Mouse (Mus musculus) adrenal gland, adult 2 months (tissue): ENCODE data around the gene Zfp809. TPM values are rescaled to one million over a fixed set of nuclear protein-coding genes. Genes with fewer than 3 reads are reported as not detected.
A peak's percentile ranks its signal among the peaks of the same experiment; 100 is the strongest.
"Not testable (repeated sequence)": the region's sequence is repeated elsewhere in the genome, so short reads cannot be mapped to it uniquely, and the experiment has no call there.

Experiments
- DNase-seq: peaks from one replicate; pipeline ENCODE4 v3.0.0; 2021
- long read RNA-seq: library from polyadenylated mRNA; stranded (forward); transcript quantifications from one replicate; pipeline ENCODE4 v2.0.0, GENCODE M21; 2021
- polyA plus RNA-seq: library from polyadenylated mRNA; depleted of rRNA; stranded (reverse); fragments of >200 nt; gene quantifications from 2 replicates; pipeline ENCODE4 v1.2.3, GENCODE M21; 2012; rRNA removed
- total RNA-seq, 2 experiments: library from RNA; stranded (reverse); gene quantifications; 2 replicates each; pipeline ENCODE4 v1.2.3; 2021

Gene Zfp809
- total RNA-seq (10 to 100 TPM; 31.8 to 52.5 TPM), polyA plus RNA-seq (11.9 and 26.1 TPM in 2 replicates)
- long read RNA-seq, partial matches to known transcripts = 0 of 3 reads
- long read RNA-seq, other reads (novel, unspliced or antisense) = 2 of 3 reads

DNA sequence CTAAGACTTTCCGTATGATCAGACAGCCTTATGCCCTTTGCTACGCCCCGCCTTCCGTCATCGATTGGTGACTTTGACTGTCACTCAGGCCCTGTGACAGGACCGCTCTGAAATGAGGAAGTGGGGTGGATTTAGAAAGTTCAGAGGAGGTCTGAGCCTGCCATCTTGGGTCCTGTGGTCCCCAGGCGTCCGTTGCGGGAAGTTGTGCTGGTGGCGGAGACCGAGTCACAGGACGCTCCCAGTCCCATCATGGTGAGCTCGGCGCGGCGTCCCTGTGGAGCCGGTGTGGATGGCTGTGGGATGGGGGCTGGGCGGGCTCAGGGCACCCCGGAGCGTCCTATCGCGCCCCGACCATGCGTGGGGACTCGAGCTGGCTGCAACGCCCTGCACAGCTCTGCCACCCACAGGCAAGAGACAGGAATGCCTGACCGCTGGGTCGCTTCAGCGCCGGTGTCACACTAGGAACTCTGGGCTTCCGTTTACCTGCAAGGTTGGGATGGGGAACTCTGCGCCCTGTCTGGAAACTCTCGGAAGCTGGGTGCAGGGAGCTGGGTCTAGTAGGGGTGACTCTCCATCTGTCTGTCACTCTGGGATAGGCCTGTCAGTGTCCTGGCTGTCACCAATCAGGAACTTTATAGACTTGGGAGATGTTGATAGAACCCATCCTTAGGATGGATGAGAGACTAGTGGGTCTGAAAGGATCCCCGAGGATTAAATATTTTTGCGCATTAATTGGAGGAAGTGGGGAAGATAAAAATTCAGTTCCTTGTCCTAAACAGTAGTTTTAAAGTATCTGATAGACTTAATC lies at the start of gene Zfp809:
Gene Zfp809 (plus strand): TSS at position 134 of the 808 bp plus-strand sequence.
- peak; percentile 99 for DNase-seq

GRCm38 (mm10) chr9:22188025-22188611 lies 37.4 kb upstream of the Zfp809 start, which contains the start of gene Zfp872:
Zfp872 (plus strand) TSS chr9:22188090.
- peak; percentile 82 for DNase-seq

GRCm38 (mm10) chr9:22196412-22196811 lies 29.1 kb upstream of the Zfp809 start:
- no peak for DNase-seq

- DNase-seq = peak; percentile 64
Observed at GRCm38 (mm10) chr9:22213785-22214194, 11.7 kb upstream of the Zfp809 start.

DNA sequence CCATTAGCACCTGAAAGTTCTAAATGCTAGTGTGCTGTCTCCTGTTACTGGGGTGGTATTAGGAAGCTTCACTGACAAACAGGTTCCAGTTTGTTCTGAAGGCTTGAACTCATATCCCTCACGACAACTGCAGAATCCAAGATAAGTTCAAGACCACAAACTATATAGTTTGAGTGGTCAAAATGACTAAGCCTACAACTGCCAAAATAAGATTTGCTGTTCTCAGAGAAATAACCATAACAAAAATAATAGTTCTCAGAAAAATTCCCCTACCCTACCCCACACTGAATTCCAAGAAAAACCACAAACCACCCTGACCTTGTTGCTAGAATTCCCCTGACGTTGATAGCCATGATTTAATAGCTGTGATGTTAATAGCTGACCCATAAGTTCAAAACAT lies 11.0 kb upstream of the Zfp809 start:
- DNase-seq = no peak

DNA sequence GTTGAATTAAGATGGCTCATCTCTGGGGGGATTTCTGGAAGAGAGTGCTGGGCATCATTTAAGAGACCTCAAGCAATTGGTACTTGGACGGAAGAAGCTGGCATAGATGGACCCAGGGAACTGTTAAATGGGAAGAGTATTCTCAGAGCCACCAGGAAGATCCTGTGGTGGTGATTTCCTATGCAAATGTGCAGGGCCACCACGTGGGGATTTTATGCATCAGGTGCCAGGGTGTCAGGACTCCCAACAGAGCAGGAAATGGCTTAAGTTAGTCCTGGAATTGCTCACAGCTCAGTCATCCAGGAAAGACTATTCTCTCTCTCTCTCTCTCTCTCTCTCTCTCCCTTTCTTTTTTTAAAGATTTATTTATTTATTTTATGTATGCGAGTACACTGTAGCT lies 8.8 kb upstream of the Zfp809 start:
- DNase-seq = no peak

DNA sequence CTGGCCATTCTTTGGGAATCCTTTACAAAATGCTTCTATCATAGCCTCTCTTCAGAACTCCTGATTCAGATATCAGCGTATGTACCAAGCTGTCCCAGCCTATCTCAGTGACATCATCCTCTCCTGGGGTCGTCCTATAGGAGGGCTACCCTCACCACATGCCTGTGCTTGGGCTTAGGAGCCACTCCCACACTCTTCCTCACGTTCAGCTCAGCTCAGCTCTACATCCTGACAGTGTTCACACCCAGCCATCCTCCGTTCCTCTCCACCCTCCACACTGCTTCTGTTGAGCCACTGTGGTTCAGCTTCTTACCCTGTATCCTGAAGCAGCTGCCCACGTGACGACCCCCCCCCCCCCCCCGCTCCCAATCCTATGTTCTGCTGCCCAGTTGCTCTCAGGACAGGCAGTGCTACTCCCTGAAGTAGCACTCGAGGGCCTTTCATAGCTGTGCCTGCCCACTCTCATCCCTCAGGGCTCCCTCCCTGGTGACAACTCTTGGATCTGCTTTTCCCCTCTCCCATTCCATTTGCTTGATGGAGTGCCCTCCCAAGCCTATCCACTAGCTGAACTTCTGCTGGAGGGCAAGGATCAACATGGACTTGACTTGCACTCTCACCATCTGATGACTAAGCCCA lies 7.5 kb upstream of the Zfp809 start:
- no peak for DNase-seq

DNA sequence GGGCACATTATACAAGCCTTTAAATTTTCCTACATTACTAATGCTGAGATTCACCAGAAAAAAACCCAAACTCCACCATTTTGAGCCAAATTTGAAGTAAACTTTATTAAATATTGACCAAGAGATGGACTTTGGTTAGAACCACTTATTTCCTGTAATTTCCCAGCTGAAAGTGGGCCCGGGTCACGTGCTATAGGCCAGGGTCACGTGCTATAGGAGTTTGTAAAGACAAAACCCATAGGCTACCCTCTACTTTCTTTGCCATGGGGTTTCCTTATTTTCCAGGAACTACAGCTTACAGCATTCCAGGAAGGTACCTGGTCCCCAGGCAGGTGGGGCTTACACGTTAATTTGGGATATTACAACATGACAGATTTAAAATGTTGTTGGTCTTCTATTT lies 1.4 kb upstream of the Zfp809 start:
- no peak for DNase-seq

- DNase-seq = peak; percentile 40
Observed at GRCm38 (mm10) chr9:22224536-22225503, 694 bp upstream of the Zfp809 start.

DNA sequence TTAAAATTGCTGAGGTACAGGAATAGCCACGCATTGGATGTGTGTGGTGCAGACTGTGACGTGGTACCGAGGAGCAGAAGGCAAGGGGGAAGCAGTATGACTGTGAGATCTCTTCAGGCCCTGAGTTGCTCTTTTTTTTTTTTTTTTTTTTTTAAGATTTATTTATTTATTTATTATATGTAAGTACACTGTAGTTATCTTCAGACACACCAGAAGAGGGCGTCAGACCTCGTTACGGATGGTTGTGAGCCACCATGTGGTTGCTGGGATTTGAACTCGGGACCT lies 817 bp downstream of the Zfp809 start:
- not testable (repeated sequence) for DNase-seq

- DNase-seq = no peak
Observed at GRCm38 (mm10) chr9:22226846-22227245, 1.3 kb downstream of the Zfp809 start.

GRCm38 (mm10) chr9:22229386-22230026 lies 4.0 kb downstream of the Zfp809 start:
- DNase-seq = no peak

DNA sequence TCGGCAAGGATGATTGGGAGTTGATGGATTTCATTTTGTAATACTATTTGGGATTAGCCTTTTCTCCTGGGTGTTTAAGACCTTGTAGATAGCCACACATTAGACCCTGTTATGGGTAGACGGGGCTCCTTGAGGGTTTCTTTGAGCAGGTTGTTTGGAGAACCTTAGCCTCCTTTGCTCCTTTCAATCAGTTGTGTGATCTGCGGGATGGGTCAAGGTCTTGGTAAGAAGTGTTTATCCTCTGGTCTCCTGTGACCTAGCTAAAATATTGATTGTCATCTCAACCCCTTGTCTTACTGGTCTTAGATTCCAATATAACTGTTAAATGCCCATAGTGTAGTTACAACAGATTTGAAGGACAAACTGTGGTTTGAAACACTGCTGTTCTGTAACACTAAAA lies 4.5 kb downstream of the Zfp809 start:
- DNase-seq = no peak

GRCm38 (mm10) chr9:22230556-22230955 lies 5.0 kb downstream of the Zfp809 start:
- no peak for DNase-seq

DNA sequence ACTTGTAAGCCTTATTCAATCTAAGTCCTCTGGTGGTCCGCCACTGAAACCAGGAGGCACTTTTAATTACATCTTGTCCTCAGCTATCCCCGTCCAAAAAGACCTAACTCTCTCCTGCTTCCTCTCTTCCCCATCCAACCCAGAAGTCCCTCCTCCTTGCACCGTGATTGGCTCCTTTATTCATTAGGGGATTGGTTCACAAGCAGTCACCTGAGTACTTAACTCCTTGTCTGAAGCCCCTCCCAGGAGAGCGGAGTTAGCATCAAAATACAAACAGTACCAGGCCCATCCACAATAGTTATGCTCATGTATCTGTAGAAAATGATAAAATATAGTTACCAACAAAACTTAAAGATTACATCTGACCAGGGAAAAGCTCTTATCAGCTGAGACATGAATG lies 14.5 kb downstream of the Zfp809 start:
- no peak for DNase-seq

DNA sequence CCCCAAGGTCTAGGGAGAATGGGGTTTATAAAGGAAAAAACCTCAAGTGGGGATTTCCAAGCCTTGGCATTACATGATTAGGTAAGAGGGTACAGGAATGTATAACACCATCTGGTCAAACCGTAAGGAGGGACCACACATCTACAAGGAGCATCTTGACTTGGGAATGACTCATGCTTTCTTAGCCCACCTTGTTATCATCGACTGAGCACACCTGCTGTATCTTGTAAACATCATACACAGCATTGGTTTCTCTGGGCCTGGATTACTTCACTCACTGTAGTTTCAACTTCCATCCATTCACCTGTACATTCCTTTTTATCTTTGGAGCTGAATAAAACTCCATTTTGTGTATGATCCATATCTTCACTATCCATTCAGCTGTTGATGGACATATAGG lies 18.7 kb downstream of the Zfp809 start:
- no peak for DNase-seq

DNA sequence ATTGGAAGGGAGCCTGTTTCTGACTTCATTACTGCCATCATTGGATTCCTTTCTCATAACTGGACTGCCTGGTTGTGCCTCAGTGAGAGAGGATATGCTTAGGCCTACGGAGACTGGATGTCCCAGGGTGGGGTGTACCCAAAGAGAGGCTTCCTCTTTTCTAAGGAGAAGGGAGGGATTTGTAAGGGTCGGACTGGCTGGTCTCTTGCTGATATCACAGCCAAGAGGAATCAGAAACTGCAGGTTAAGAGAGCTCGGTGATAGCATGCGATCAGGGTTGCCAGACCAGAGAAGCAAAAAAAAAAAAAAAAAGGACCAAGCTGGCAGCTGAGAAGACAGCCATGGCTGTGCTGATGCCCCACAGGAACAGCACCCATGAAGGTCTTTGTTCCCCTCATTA lies 31.1 kb downstream of the Zfp809 start:
- no peak for DNase-seq

- DNase-seq = no peak
Observed at GRCm38 (mm10) chr9:22258784-22259183, 33.3 kb downstream of the Zfp809 start.

- peak; percentile 81 for DNase-seq
Observed at GRCm38 (mm10) chr9:22259184-22260091, 33.9 kb downstream of the Zfp809 start, which contains the start of gene Zfp599. Zfp599 (minus strand) TSS chr9:22259895.

DNA sequence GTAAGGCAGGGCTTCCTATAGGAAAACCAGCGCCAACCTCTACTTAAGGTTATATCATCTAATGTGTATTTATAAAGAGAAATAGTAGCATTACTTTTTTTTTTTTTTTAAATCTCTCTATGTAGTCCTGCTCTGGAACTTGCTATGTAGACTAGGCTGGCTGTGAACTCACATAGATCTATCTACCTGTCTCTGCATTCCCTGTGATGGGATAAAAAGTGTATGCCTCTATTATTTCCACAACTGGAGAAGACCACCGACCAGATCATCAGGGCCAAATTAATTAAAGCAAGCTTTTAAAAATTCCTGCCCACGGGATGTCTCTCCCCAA lies 34.5 kb downstream of the Zfp809 start:
- no peak for DNase-seq
